Comparison of ENCODE assay signal across 10 mouse cellular contexts in the genomic region with DNA sequence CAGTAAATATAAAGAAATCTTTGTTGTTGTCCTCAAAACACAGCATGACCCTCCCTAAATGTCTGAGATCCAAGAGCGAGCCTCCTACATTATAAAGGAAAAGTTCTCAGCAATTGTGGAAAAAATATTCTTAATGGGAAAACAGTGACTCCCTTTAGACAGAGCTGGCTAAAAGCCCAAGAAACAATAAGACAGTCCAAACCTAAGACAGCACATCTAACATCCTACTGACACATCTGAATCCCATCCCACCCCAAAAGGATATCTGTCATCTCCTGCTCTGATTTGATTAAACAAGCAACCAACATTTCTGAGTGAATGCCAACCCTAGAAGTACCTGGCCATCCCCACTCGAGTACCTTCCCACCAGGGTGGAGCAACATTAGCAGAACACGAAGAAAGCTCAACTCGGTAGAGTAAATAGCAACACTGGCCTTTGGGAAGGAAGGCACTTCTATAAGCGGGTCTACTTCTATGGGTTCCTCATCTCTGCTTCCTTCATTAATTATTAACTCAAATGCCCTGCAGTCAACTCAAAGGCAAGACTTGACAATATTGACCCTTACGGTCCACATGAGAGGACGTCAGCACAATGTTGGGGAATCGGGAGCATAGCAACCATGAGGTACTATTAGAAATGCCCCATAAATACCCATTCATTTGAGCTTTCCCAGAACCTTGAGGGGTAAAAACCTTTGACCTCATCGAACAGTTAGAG. TPM values are rescaled to one million over a fixed set of nuclear protein-coding genes. Genes with fewer than 3 reads are reported as not detected.
DNase-seq lines count a peak whose midpoint lies in the region; ATAC-seq lines count a peak whose summit lies in the region.
"Had no signal": no experiment of that assay in that cellular context is flagged by ENCODE, and none has a peak within 500 bp of the region (broad histone marks: within the 10 kb centered on the region; RNA-seq: fewer than 3 reads in every experiment).

No protein-coding gene starts in this region.

- peaks cover 26% of the 10 kb centered on the region for H3K4me1 ChIP-seq in hindbrain, embryonic 13.5 days (replicated peaks)
- H3K4me1 ChIP-seq in hindbrain, embryonic 10.5 days (replicated peaks): peaks cover 32% of the 10 kb centered on the region
- H3K4me1 ChIP-seq in brown adipose tissue, adult 24 weeks (ENCODE audit: control insufficient read depth, insufficient read depth, insufficient read length, low read length): peaks cover 22% of the 10 kb centered on the region
- H3K4me1 ChIP-seq in heart, embryonic 13.5 days: peaks cover 89% of the 10 kb centered on the region
- H3K4me1 ChIP-seq in liver, embryonic 11.5 days (replicated peaks; ENCODE audit: control insufficient read depth, insufficient read depth, low read length): peaks cover 33% of the 10 kb centered on the region

- no peak overlapping the region for H3K9ac ChIP-seq in hindbrain, embryonic 13.5 days
- no peak overlapping the region; the same call in 1 of the 2 replicates for H3K9ac ChIP-seq in heart, embryonic 13.5 days
- H3K9ac ChIP-seq in liver, embryonic 11.5 days (ENCODE audit: low read depth, low read length): no peak overlapping the region

- ATAC-seq in hindbrain, embryonic 13.5 days (ENCODE audit: low FRiP score): no peak
- no peak for ATAC-seq in heart, embryonic 13.5 days (ENCODE audit: extremely low read depth, insufficient number of reproducible peaks, low FRiP score, low TSS enrichment)
- no peak for ATAC-seq in liver, embryonic 11.5 days (replicated peaks; ENCODE audit: low FRiP score)
- ATAC-seq in activated CD4-positive, CD25-positive, alpha-beta regulatory T cell, adult 4 months: no peak

- H3K4me3 ChIP-seq in hindbrain, embryonic 13.5 days: no peak overlapping the region
- no peak overlapping the region for H3K4me3 ChIP-seq in hindbrain, embryonic 10.5 days
- H3K4me3 ChIP-seq in brown adipose tissue, adult 24 weeks (ENCODE audit: insufficient read depth, low read depth, low read length): no peak overlapping the region
- H3K4me3 ChIP-seq in heart, embryonic 13.5 days: no peak overlapping the region
- H3K4me3 ChIP-seq in liver, embryonic 11.5 days (ENCODE audit: low read depth, low read length): no peak overlapping the region

- WGBS in hindbrain, embryonic 13.5 days: 75% methylated on average over 9 of the region's 9 CpGs
- 87% methylated on average over 9 of the region's 9 CpGs for WGBS in hindbrain, embryonic 10.5 days
- 71% methylated on average over 9 of the region's 9 CpGs for WGBS in heart, embryonic 13.5 days
- WGBS in liver, embryonic 11.5 days: 78% methylated on average over 9 of the region's 9 CpGs

- H3K9me3 ChIP-seq in hindbrain, embryonic 13.5 days: no peaks in the 10 kb centered on the region
- no peaks in the 10 kb centered on the region for H3K9me3 ChIP-seq in hindbrain, embryonic 10.5 days
- no peaks in the 10 kb centered on the region for H3K9me3 ChIP-seq in heart, embryonic 13.5 days
- H3K9me3 ChIP-seq in liver, embryonic 11.5 days (ENCODE audit: control insufficient read depth, low read length): no peaks in the 10 kb centered on the region

- H3K4me2 ChIP-seq in hindbrain, embryonic 13.5 days: no peak overlapping the region
- H3K4me2 ChIP-seq in heart, embryonic 13.5 days: peak overlapping the region; percentile 37
- H3K4me2 ChIP-seq in liver, embryonic 11.5 days: peak overlapping the region; percentile 40; the same call in 1 of the 2 replicates

- H3K27ac ChIP-seq in hindbrain, embryonic 13.5 days: peak overlapping the region; percentile 55
- no peak overlapping the region for H3K27ac ChIP-seq in hindbrain, embryonic 10.5 days
- H3K27ac ChIP-seq in brown adipose tissue, adult 24 weeks (replicated peaks; ENCODE audit: low read depth, low read length): peak overlapping the region; percentile 86
- peak overlapping the region; percentile 86 for H3K27ac ChIP-seq in heart, embryonic 13.5 days (replicated peaks)
- no peak overlapping the region for H3K27ac ChIP-seq in liver, embryonic 11.5 days (ENCODE audit: low read depth, low read length)

- H3K27me3 ChIP-seq in hindbrain, embryonic 13.5 days: no peaks in the 10 kb centered on the region
- H3K27me3 ChIP-seq in hindbrain, embryonic 10.5 days (ENCODE audit: insufficient read depth, poor library complexity, severe bottlenecking): no peaks in the 10 kb centered on the region
- no peaks in the 10 kb centered on the region for H3K27me3 ChIP-seq in heart, embryonic 13.5 days (replicated peaks)
- no peaks in the 10 kb centered on the region for H3K27me3 ChIP-seq in liver, embryonic 11.5 days (replicated peaks; ENCODE audit: control insufficient read depth, insufficient read depth, low read length)
- H3K27me3 ChIP-seq: CH12.LX had no signal

- H3K36me3 ChIP-seq in hindbrain, embryonic 13.5 days: peaks cover 9% of the 10 kb centered on the region; the same call in 1 of the 2 replicates
- H3K36me3 ChIP-seq in hindbrain, embryonic 10.5 days: 0 out of 2 replicates have a peak, but pooled peaks cover 4% of the 10 kb centered on the region
- H3K36me3 ChIP-seq in heart, embryonic 13.5 days: 0 out of 2 replicates have a peak, but pooled peaks cover 8% of the 10 kb centered on the region
- no peaks in the 10 kb centered on the region for H3K36me3 ChIP-seq in liver, embryonic 11.5 days (ENCODE audit: control insufficient read depth, insufficient read depth, low read length)

- no peak for DNase-seq in hindbrain, embryonic 10.5 days (ENCODE audit: low spot score)
- DNase-seq in liver, embryonic 11.5 days (ENCODE audit: low spot score): no peak
- no peak for DNase-seq in right cerebral cortex, postnatal 14 days
- no peak for DNase-seq in adipocyte (ENCODE audit: low spot score)
- DNase-seq: thymus, postnatal 14 days had no signal

RNA-seq across cellular contexts. Expression of gene Sgms1, which starts 42.7 kb away (rescaled TPM):
- polyA plus RNA-seq in hindbrain, embryonic 13.5 days (2015; fragmentation: Nextera tagmentation; extraction: Ambion mirVana): 17.7 and 19.1 TPM in 2 replicates
- polyA plus RNA-seq in hindbrain, embryonic 10.5 days (2016; fragmentation: Nextera tagmentation; extraction: Ambion mirVana): 13.9 and 14.4 TPM in 2 replicates
- 14.6 and 17.3 TPM in 2 replicates for polyA plus RNA-seq in brown adipose tissue, adult 24 weeks (2012; ENCODE audit: insufficient read depth, insufficient read length, missing spikeins)
- 33.3 and 39.8 TPM in 2 replicates for polyA plus RNA-seq in heart, embryonic 13.5 days (2015; fragmentation: Nextera tagmentation; extraction: Ambion mirVana)
- 31.4 and 32.0 TPM in 2 replicates for polyA plus RNA-seq in liver, embryonic 11.5 days (2014; fragmentation: Nextera tagmentation; extraction: Ambion mirVana)
- 10 to 100 TPM; 37.6 to 52.4 TPM for polyA plus RNA-seq in activated CD4-positive, CD25-positive, alpha-beta regulatory T cell, adult 4 months (2017; shearing (Covaris generic))

Comparison
In these comparisons a context has a peak if more than half of its experiments do, and no peak if none do; other contexts are left out.
1. H3K27ac ChIP-seq: peak in hindbrain, embryonic 13.5 days (single experiment), brown adipose tissue, adult 24 weeks (single experiment) and heart, embryonic 13.5 days (single experiment); none in hindbrain, embryonic 10.5 days (single experiment) and liver, embryonic 11.5 days (single experiment).